Mouse (Mus musculus) liver, embryonic 16.5 days (tissue): ENCODE measurements at regions not wholly inside any gene's neighbourhood (a gene's known extent, or its start where the extent isn't known, plus 50 kb on each side); places are given as distances from the start of the nearest gene placed in this dataset.

ENCODE experiments used
- ATAC-seq: fragments of 200-750 bp; cut with Nextera tagmentation; 2 replicates; pipeline ENCODE4 v1.8.0; 2017; ENCODE audit warnings: low read depth, mild to moderate bottlenecking, moderate number of reproducible peaks, moderate library complexity
- H3K27ac ChIP-seq: fragments of 300-500 bp; sonication (generic); 2 replicates; pipeline ENCODE4 v1.5.1; 2014; ENCODE audit warnings: mild to moderate bottlenecking, low read length
- H3K27me3 ChIP-seq: fragments of 300-500 bp; sonication (generic); 2 replicates; pipeline ENCODE4 v1.6.1; 2014; ENCODE audit warnings: low read depth, low read length, mixed read lengths; ENCODE audit not compliant: control insufficient read depth, insufficient read depth
- H3K36me3 ChIP-seq: fragments of 300-500 bp; sonication (generic); 2 replicates; pipeline ENCODE4 v1.6.1; 2014; ENCODE audit warnings: mild to moderate bottlenecking; ENCODE audit not compliant: control insufficient read depth, insufficient read depth
- H3K4me1 ChIP-seq: fragments of 300-500 bp; sonication (generic); 2 replicates; pipeline ENCODE4 v1.6.1; 2014; ENCODE audit warnings: low read depth, low read length, mixed read lengths; ENCODE audit not compliant: control insufficient read depth
- H3K4me2 ChIP-seq: fragments of 300-500 bp; sonication (generic); 2 replicates; pipeline ENCODE4 v1.6.1; 2014; ENCODE audit warnings: low read depth, low read length, mixed read lengths
- H3K4me3 ChIP-seq: fragments of 300-500 bp; sonication (generic); 2 replicates; pipeline ENCODE4 v1.5.1; 2014; ENCODE audit warnings: low read depth, mild to moderate bottlenecking, low read length
- H3K9ac ChIP-seq: fragments of 300-500 bp; sonication (generic); 2 replicates; pipeline ENCODE4 v1.6.1; 2014; ENCODE audit warnings: low read depth, low read length
- H3K9me3 ChIP-seq: fragments of 300-500 bp; sonication (generic); replicated peaks from 2 replicates; pipeline ENCODE4 v1.6.1; 2016; ENCODE audit warnings: low read length; ENCODE audit not compliant: control insufficient read depth
- WGBS: fragments of 180-500 bp; shearing (Covaris S2); extraction: QIAGEN DNeasy Blood & Tissue Kit; methylation state at CpG from one replicate; pipeline ENCODE4 v1.1.7; 2014; ENCODE audit not compliant: insufficient replicate concordance; 5-methylcytosine and 5-hydroxymethylcytosine counted together

- no peak overlapping the region for H3K4me2 ChIP-seq
- no peaks in the 10 kb centered on the region for H3K36me3 ChIP-seq
- H3K27me3 ChIP-seq = no peaks in the 10 kb centered on the region
- H3K27ac ChIP-seq = no peak overlapping the region
- ATAC-seq = no peak
- H3K4me3 ChIP-seq = no peak overlapping the region
- H3K4me1 ChIP-seq = no peaks in the 10 kb centered on the region
- WGBS = 49% methylated on average over 4 of the region's 4 CpGs
- no peaks in the 10 kb centered on the region for H3K9me3 ChIP-seq
- no peak overlapping the region for H3K9ac ChIP-seq
Observed at GRCm38 (mm10) chr19:26994586-26995352, 109.1 kb downstream of the Gm815 start.

- Histone ChIP-seq H3K4me2 (no peak overlapping the region), H3K27ac (no peak overlapping the region), H3K27me3 (no peaks in the 10 kb centered on the region), H3K4me1 (no peaks in the 10 kb centered on the region), H3K9ac (no peak overlapping the region), H3K9me3 (no peaks in the 10 kb centered on the region), H3K4me3 (no peak overlapping the region), H3K36me3 (no peaks in the 10 kb centered on the region)
- no peak for ATAC-seq
- 47% methylated on average over 3 of the region's 3 CpGs for WGBS
Observed at GRCm38 (mm10) chr19:26999596-26999995, 113.9 kb downstream of the Gm815 start.

GRCm38 (mm10) chr19:27021930-27022329, 136.2 kb downstream of the Gm815 start:
- Histone ChIP-seq H3K4me2 (no peak overlapping the region), H3K4me3 (no peak overlapping the region), H3K27ac (no peak overlapping the region), H3K36me3 (no peaks in the 10 kb centered on the region), H3K9ac (no peak overlapping the region), H3K4me1 (no peaks in the 10 kb centered on the region), H3K9me3 (no peaks in the 10 kb centered on the region), H3K27me3 (no peaks in the 10 kb centered on the region)
- WGBS = 73% methylated on average over 3 of the region's 3 CpGs
- ATAC-seq = no peak

GRCm38 (mm10) chr19:27022917-27023316, 137.2 kb downstream of the Gm815 start:
- WGBS = 54% methylated on average over 5 of the region's 5 CpGs
- Histone ChIP-seq H3K4me1 (no peaks in the 10 kb centered on the region), H3K36me3 (no peaks in the 10 kb centered on the region), H3K27me3 (no peaks in the 10 kb centered on the region), H3K9me3 (no peaks in the 10 kb centered on the region), H3K4me3 (no peak overlapping the region), H3K4me2 (no peak overlapping the region), H3K9ac (no peak overlapping the region), H3K27ac (no peak overlapping the region)
- ATAC-seq = no peak

GRCm38 (mm10) chr19:27028834-27029233, 143.2 kb downstream of the Gm815 start:
- no peaks in the 10 kb centered on the region for H3K27me3 ChIP-seq
- ATAC-seq = no peak
- H3K36me3 ChIP-seq = no peaks in the 10 kb centered on the region
- no peak overlapping the region for H3K4me3 ChIP-seq
- H3K4me2 ChIP-seq = no peak overlapping the region
- H3K4me1 ChIP-seq = no peaks in the 10 kb centered on the region
- no peak overlapping the region for H3K9ac ChIP-seq
- 70% methylated on average over 1 of the region's 1 CpGs for WGBS
- H3K9me3 ChIP-seq = no peaks in the 10 kb centered on the region
- no peak overlapping the region for H3K27ac ChIP-seq

GRCm38 (mm10) chr19:27031030-27031700, 145.5 kb downstream of the Gm815 start:
- H3K36me3 ChIP-seq = no peaks in the 10 kb centered on the region
- H3K9ac ChIP-seq = no peak overlapping the region
- H3K27me3 ChIP-seq = no peaks in the 10 kb centered on the region
- H3K4me1 ChIP-seq = no peaks in the 10 kb centered on the region
- no peak for ATAC-seq
- H3K9me3 ChIP-seq = no peaks in the 10 kb centered on the region
- WGBS = 52% methylated on average over 7 of the region's 7 CpGs
- H3K27ac ChIP-seq = no peak overlapping the region
- H3K4me2 ChIP-seq = no peak overlapping the region
- H3K4me3 ChIP-seq = no peak overlapping the region

GRCm38 (mm10) chr19:27032621-27033020, 146.9 kb downstream of the Gm815 start:
- no peak for ATAC-seq
- no peaks in the 10 kb centered on the region for H3K36me3 ChIP-seq

GRCm38 (mm10) chr19:27038298-27038697, 152.6 kb downstream of the Gm815 start:
- H3K27ac ChIP-seq = no peak overlapping the region
- no peak overlapping the region for H3K9ac ChIP-seq
- H3K27me3 ChIP-seq = no peaks in the 10 kb centered on the region
- no peaks in the 10 kb centered on the region for H3K36me3 ChIP-seq
- WGBS = 21% methylated on average over 3 of the region's 3 CpGs
- H3K4me3 ChIP-seq = no peak overlapping the region
- ATAC-seq = no peak
- H3K4me1 ChIP-seq = no peaks in the 10 kb centered on the region
- H3K4me2 ChIP-seq = no peak overlapping the region
- no peaks in the 10 kb centered on the region for H3K9me3 ChIP-seq

More at GRCm38 (mm10) chr19:27032621-27033020, 146.9 kb downstream of the Gm815 start:
- H3K4me3 ChIP-seq = no peak overlapping the region
- no peak overlapping the region for H3K4me2 ChIP-seq
- H3K9me3 ChIP-seq = no peaks in the 10 kb centered on the region
- H3K27ac ChIP-seq = no peak overlapping the region
- WGBS = 44% methylated on average over 5 of the region's 5 CpGs
- H3K4me1 ChIP-seq = no peaks in the 10 kb centered on the region
- no peak overlapping the region for H3K9ac ChIP-seq
- no peaks in the 10 kb centered on the region for H3K27me3 ChIP-seq

GRCm38 (mm10) chr19:27040321-27041025, 154.8 kb downstream of the Gm815 start:
- no peak overlapping the region for H3K4me2 ChIP-seq
- no peak overlapping the region for H3K4me3 ChIP-seq
- no peaks in the 10 kb centered on the region for H3K36me3 ChIP-seq
- no peaks in the 10 kb centered on the region for H3K4me1 ChIP-seq
- H3K27me3 ChIP-seq = no peaks in the 10 kb centered on the region
- no peak for ATAC-seq
- no peak overlapping the region for H3K9ac ChIP-seq
- no peak overlapping the region for H3K27ac ChIP-seq
- 41% methylated on average over 3 of the region's 3 CpGs for WGBS
- no peaks in the 10 kb centered on the region for H3K9me3 ChIP-seq
